Mouse (Mus musculus): ENCODE results near the gene Cald1. TPM values are rescaled to one million over a fixed set of nuclear protein-coding genes. Genes with fewer than 3 reads are reported as not detected.

Gene Cald1
- polyA plus RNA-seq, 1 experiment from 2014 or later, result 297 TPM

- Histone ChIP-seq H3K4me2 (peak overlapping the region; percentile 72), H3K9ac (peak overlapping the region; percentile 67), H3K27ac (ENCODE audit: low read depth) (peak overlapping the region; percentile 91), H3K4me3 (ENCODE audit: low read depth, low read length) (peak overlapping the region; percentile 47), H3K27me3 (ENCODE audit: insufficient read depth, low read length) (no peaks in the 10 kb centered on the region), H3K36me3 (ENCODE audit: insufficient read depth) (peaks cover 11% of the 10 kb centered on the region; the same call in 1 of the 2 replicates), H3K9me3 (ENCODE audit: low read depth, low read length) (peaks cover 8% of the 10 kb centered on the region; the same call in 1 of the 2 replicates), H3K4me1 (ENCODE audit: insufficient read depth) (peaks cover 33% of the 10 kb centered on the region)
- ATAC-seq (ENCODE audit: insufficient read depth), result peak; percentile 91
- TF ChIP-seq CTCF (IDR thresholded peaks at IDR 0.05; ENCODE audit: low read depth), result no peak
- peak; percentile 90 for DNase-seq
- 2% methylated on average over 11 of the region's 11 CpGs for WGBS
Measured at GRCm38 (mm10) chr6:34709289-34709688, 111.0 kb downstream of the Cald1 start.

- peak overlapping the region; percentile 67 for H3K9ac ChIP-seq
- peak; percentile 14; the same call in 1 of the 2 replicates for ATAC-seq (ENCODE audit: insufficient read depth)
- H3K27ac ChIP-seq (ENCODE audit: low read depth), result peak overlapping the region; percentile 91
- H3K4me2 ChIP-seq, result peak overlapping the region; percentile 72
- H3K36me3 ChIP-seq (ENCODE audit: insufficient read depth), result peaks cover 7% of the 10 kb centered on the region; the same call in 1 of the 2 replicates
- peak overlapping the region; percentile 47 for H3K4me3 ChIP-seq (ENCODE audit: low read depth, low read length)
- 13% methylated on average over 14 of the region's 14 CpGs for WGBS
- H3K27me3 ChIP-seq (ENCODE audit: insufficient read depth, low read length), result no peaks in the 10 kb centered on the region
- no peak for TF ChIP-seq CTCF (IDR thresholded peaks at IDR 0.05; ENCODE audit: low read depth)
- peak; percentile 57 for DNase-seq
- H3K4me1 ChIP-seq (ENCODE audit: insufficient read depth), result peaks cover 33% of the 10 kb centered on the region
- H3K9me3 ChIP-seq (ENCODE audit: low read depth, low read length), result peaks cover under 1% of the 10 kb centered on the region; the same call in 1 of the 2 replicates
Measured at GRCm38 (mm10) chr6:34709946-34710682, 111.8 kb downstream of the Cald1 start.

GRCm38 (mm10) chr6:34710848-34711247 lies 112.5 kb downstream of the Cald1 start:
- DNase-seq (no peak), ATAC-seq (ENCODE audit: insufficient read depth) (no peak)
- H3K4me1 ChIP-seq (ENCODE audit: insufficient read depth), result peaks cover 33% of the 10 kb centered on the region
- peaks cover 1% of the 10 kb centered on the region; the same call in 1 of the 2 replicates for H3K36me3 ChIP-seq (ENCODE audit: insufficient read depth)
- no peak overlapping the region for H3K27ac ChIP-seq (ENCODE audit: low read depth)
- H3K9me3 ChIP-seq (ENCODE audit: low read depth, low read length), result no peaks in the 10 kb centered on the region
- H3K9ac ChIP-seq, result peak overlapping the region; percentile 67
- TF ChIP-seq CTCF (IDR thresholded peaks at IDR 0.05; ENCODE audit: low read depth), result no peak
- H3K4me3 ChIP-seq (ENCODE audit: low read depth, low read length), result peak overlapping the region; percentile 47
- 39% methylated on average over 5 of the region's 5 CpGs for WGBS
- no peaks in the 10 kb centered on the region for H3K27me3 ChIP-seq (ENCODE audit: insufficient read depth, low read length)
- H3K4me2 ChIP-seq, result peak overlapping the region; percentile 72

GRCm38 (mm10) chr6:34711620-34712019 lies 113.3 kb downstream of the Cald1 start:
- no peak overlapping the region; the same call in 1 of the 2 replicates for H3K4me3 ChIP-seq (ENCODE audit: low read depth, low read length)
- DNase-seq (no peak), ATAC-seq (ENCODE audit: insufficient read depth) (no peak)
- H3K4me2 ChIP-seq, result peak overlapping the region; percentile 72
- no peak overlapping the region for H3K27ac ChIP-seq (ENCODE audit: low read depth)
- H3K9me3 ChIP-seq (ENCODE audit: low read depth, low read length), result no peaks in the 10 kb centered on the region
- 49% methylated on average over 10 of the region's 10 CpGs for WGBS
- peaks cover 38% of the 10 kb centered on the region for H3K4me1 ChIP-seq (ENCODE audit: insufficient read depth)
- no peak overlapping the region for H3K9ac ChIP-seq
- no peak for TF ChIP-seq CTCF (IDR thresholded peaks at IDR 0.05; ENCODE audit: low read depth)
- H3K27me3 ChIP-seq (ENCODE audit: insufficient read depth, low read length), result no peaks in the 10 kb centered on the region
- H3K36me3 ChIP-seq (ENCODE audit: insufficient read depth), result no peaks in the 10 kb centered on the region; the same call in 1 of the 2 replicates

- Histone ChIP-seq H3K36me3 (ENCODE audit: insufficient read depth) (no peaks in the 10 kb centered on the region; the same call in 1 of the 2 replicates), H3K27me3 (ENCODE audit: insufficient read depth, low read length) (no peaks in the 10 kb centered on the region), H3K4me1 (ENCODE audit: insufficient read depth) (peaks cover 44% of the 10 kb centered on the region), H3K4me2 (no peak overlapping the region), H3K9me3 (ENCODE audit: low read depth, low read length) (no peaks in the 10 kb centered on the region), H3K4me3 (ENCODE audit: low read depth, low read length) (no peak overlapping the region), H3K9ac (no peak overlapping the region), H3K27ac (ENCODE audit: low read depth) (no peak overlapping the region)
- DNase-seq (no peak), ATAC-seq (ENCODE audit: insufficient read depth) (no peak)
- WGBS, result 79% methylated on average over 4 of the region's 4 CpGs
- TF ChIP-seq CTCF (IDR thresholded peaks at IDR 0.05; ENCODE audit: low read depth), result no peak
Measured at GRCm38 (mm10) chr6:34713169-34713568, 114.9 kb downstream of the Cald1 start.

- no peak for DNase-seq
- H3K9me3 ChIP-seq (ENCODE audit: low read depth, low read length), result no peaks in the 10 kb centered on the region
- no peak overlapping the region for H3K4me3 ChIP-seq (ENCODE audit: low read depth, low read length)
- no peak for ATAC-seq (ENCODE audit: insufficient read depth)
- no peak overlapping the region for H3K27ac ChIP-seq (ENCODE audit: low read depth)
- no peaks in the 10 kb centered on the region; the same call in 1 of the 2 replicates for H3K36me3 ChIP-seq (ENCODE audit: insufficient read depth)
- 79% methylated on average over 8 of the region's 8 CpGs for WGBS
- TF ChIP-seq CTCF (IDR thresholded peaks at IDR 0.05; ENCODE audit: low read depth), result no peak
- H3K4me2 ChIP-seq, result no peak overlapping the region
- H3K4me1 ChIP-seq (ENCODE audit: insufficient read depth), result peaks cover 38% of the 10 kb centered on the region
- no peak overlapping the region for H3K9ac ChIP-seq
- H3K27me3 ChIP-seq (ENCODE audit: insufficient read depth, low read length), result no peaks in the 10 kb centered on the region
Measured at GRCm38 (mm10) chr6:34713777-34714176, 115.5 kb downstream of the Cald1 start.

GRCm38 (mm10) chr6:34714612-34715011 lies 116.3 kb downstream of the Cald1 start:
- H3K9me3 ChIP-seq (ENCODE audit: low read depth, low read length), result no peaks in the 10 kb centered on the region
- peaks cover 38% of the 10 kb centered on the region for H3K4me1 ChIP-seq (ENCODE audit: insufficient read depth)
- WGBS, result 66% methylated on average over 4 of the region's 4 CpGs
- no peak for DNase-seq
- no peak for ATAC-seq (ENCODE audit: insufficient read depth)
- H3K27me3 ChIP-seq (ENCODE audit: insufficient read depth, low read length), result no peaks in the 10 kb centered on the region
- no peak for TF ChIP-seq CTCF (IDR thresholded peaks at IDR 0.05; ENCODE audit: low read depth)
- H3K4me3 ChIP-seq (ENCODE audit: low read depth, low read length), result no peak overlapping the region
- no peak overlapping the region for H3K9ac ChIP-seq
- no peak overlapping the region for H3K27ac ChIP-seq (ENCODE audit: low read depth)
- H3K36me3 ChIP-seq (ENCODE audit: insufficient read depth), result no peaks in the 10 kb centered on the region; the same call in 1 of the 2 replicates
- no peak overlapping the region for H3K4me2 ChIP-seq
